Mouse (Mus musculus): ENCODE data around the gene Mrpl28. TPM values are rescaled to one million over a fixed set of nuclear protein-coding genes. Genes with fewer than 3 reads are reported as not detected.
A peak's percentile ranks its signal among the peaks of the same experiment; 100 is the strongest.

Gene Mrpl28
- polyA plus RNA-seq, 2 experiments, result 58.0 to 121 TPM

DNA sequence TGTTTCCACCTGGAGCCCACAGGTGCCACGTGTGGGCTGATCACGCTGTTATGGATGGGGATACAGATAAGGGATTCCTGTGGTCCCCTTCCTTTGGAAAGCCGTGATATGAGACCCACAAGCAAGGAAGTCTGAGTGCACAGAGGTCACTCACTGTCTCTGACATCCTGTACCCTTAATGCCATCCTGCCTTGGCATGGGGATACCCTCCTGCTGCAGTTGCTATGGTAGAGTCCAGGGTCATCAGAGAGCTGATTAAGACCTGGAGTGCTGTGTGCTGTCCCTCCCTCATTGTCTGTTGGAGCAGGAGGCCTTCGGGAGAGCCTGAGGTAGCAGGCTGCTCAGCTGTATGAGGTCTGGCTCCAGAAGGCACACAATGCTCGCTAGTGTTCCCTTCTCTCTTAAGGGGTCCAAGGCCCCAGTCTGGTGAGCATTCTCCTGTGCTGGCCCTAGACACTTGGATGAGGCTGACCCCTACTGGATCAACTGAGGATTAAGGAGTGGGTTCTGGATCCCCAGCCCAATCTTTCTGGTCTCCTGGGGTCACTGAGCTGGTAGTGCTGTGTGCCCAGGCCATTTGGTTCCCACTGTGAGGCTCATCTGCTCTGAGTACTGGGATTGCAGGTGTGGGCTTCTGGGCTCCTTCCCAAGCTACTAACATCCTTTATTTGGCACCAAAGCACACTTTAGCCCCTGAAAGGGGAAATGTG, 714 bp upstream of the Mrpl28 start:
- H3K9ac ChIP-seq (replicated peaks), result no peak overlapping the region
- H3K9me3 ChIP-seq (ENCODE audit: control insufficient read depth, low read length), result no peaks in the 10 kb centered on the region
- WGBS (ENCODE audit: insufficient replicate concordance), result 46% methylated on average over 5 of the region's 5 CpGs
- no peak overlapping the region for H3K4me2 ChIP-seq (ENCODE audit: low read depth)
- no peak overlapping the region for H3K27ac ChIP-seq
- peaks cover 13% of the 10 kb centered on the region for H3K36me3 ChIP-seq (replicated peaks; ENCODE audit: control insufficient read depth, insufficient read depth, low read depth)
- H3K4me1 ChIP-seq (replicated peaks; ENCODE audit: control insufficient read depth in 2 of 2, insufficient read depth in 2 of 2, low read length in 1 of 2), result peaks cover 6 to 10% of the 10 kb centered on the region in 2 experiments
- no peak overlapping the region for H3K4me3 ChIP-seq (ENCODE audit: insufficient read depth in 1 of 2, low read depth in 2 of 2, low read length in 2 of 2)
- DNase-seq (ENCODE audit: low read depth in 3 of 3, low spot score in 3 of 3) (no peak), ATAC-seq (ENCODE audit: insufficient read depth) (no peak)
- TF ChIP-seq EP300 (IDR thresholded peaks at IDR 0.05; ENCODE audit: low read depth) (no peak), CTCF (IDR thresholded peaks at IDR 0.05; ENCODE audit: low read depth) (no peak)
- H3K27me3 ChIP-seq (ENCODE audit: control insufficient read depth, insufficient read depth, low read length), result no peaks in the 10 kb centered on the region

DNA sequence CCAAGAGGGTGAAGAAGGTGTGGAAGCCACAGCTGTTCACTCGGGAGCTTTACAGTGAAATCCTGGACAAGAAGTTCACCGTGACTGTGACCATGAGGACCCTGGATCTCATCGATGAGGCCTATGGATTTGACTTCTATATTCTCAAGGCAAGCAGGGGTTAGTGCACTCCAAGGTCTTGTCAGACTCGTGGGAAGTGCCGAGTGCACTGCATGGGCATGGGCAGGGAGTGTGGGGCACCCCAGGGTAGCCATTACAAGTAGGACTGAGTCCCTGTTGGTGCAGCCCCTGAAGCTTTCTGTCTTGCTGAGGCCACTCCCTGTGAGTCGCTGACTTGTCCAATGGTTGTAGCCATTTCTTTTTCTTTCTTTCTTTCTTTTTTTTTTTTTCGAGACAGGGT, 1.3 kb downstream of the Mrpl28 start:
- DNase-seq (ENCODE audit: low read depth in 3 of 3, low spot score in 3 of 3) (no peak), ATAC-seq (ENCODE audit: insufficient read depth) (no peak)
- Histone ChIP-seq H3K4me3 (ENCODE audit: insufficient read depth in 1 of 2, low read depth in 2 of 2, low read length in 2 of 2) (peak overlapping the region; percentile 90 to 98), H3K27ac (no peak overlapping the region), H3K4me1 (replicated peaks; ENCODE audit: control insufficient read depth in 2 of 2, insufficient read depth in 2 of 2, low read length in 1 of 2) (peaks cover 6 to 10% of the 10 kb centered on the region in 2 experiments), H3K36me3 (replicated peaks; ENCODE audit: control insufficient read depth, insufficient read depth, low read depth) (peaks cover 16% of the 10 kb centered on the region), H3K4me2 (ENCODE audit: low read depth) (peak overlapping the region; percentile 93), H3K9me3 (ENCODE audit: control insufficient read depth, low read length) (no peaks in the 10 kb centered on the region), H3K27me3 (ENCODE audit: control insufficient read depth, insufficient read depth, low read length) (no peaks in the 10 kb centered on the region), H3K9ac (replicated peaks) (peak overlapping the region; percentile 80)
- TF ChIP-seq EP300 (IDR thresholded peaks at IDR 0.05; ENCODE audit: low read depth), result no peak
- TF ChIP-seq CTCF (IDR thresholded peaks at IDR 0.05; ENCODE audit: low read depth), result no peak
- 74% methylated on average over 7 of the region's 7 CpGs for WGBS (ENCODE audit: insufficient replicate concordance)

DNA sequence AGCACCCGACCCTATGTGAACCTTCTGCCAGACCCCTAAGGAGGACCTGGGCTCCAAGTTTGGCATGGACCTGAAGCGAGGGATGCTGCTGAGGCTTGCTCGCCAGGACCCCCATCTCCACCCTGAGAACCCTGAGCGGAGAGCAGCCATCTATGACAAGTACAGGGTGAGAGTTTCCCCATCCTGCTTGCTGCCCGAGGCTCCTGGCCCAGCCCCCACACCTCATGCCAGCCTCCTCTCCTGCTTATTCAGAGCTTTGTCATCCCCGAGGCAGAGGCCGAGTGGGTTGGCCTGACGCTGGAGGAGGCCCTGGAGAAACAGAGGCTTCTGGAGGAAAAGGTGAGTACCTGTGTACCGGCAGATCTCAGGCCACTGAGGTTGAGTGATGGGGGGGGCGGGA, 1.9 kb downstream of the Mrpl28 start:
- 84% methylated on average over 10 of the region's 10 CpGs for WGBS (ENCODE audit: insufficient replicate concordance)
- ATAC-seq (ENCODE audit: insufficient read depth) (no peak), DNase-seq (ENCODE audit: low read depth in 3 of 3, low spot score in 3 of 3) (no peak)
- Histone ChIP-seq H3K9ac (replicated peaks) (no peak overlapping the region), H3K27me3 (ENCODE audit: control insufficient read depth, insufficient read depth, low read length) (no peaks in the 10 kb centered on the region), H3K4me3 (ENCODE audit: insufficient read depth in 1 of 2, low read depth in 2 of 2, low read length in 2 of 2) (no peak overlapping the region), H3K9me3 (ENCODE audit: control insufficient read depth, low read length) (no peaks in the 10 kb centered on the region), H3K27ac (no peak overlapping the region), H3K4me2 (ENCODE audit: low read depth) (no peak overlapping the region), H3K36me3 (replicated peaks; ENCODE audit: control insufficient read depth, insufficient read depth, low read depth) (peaks cover 16% of the 10 kb centered on the region), H3K4me1 (replicated peaks; ENCODE audit: control insufficient read depth in 2 of 2, insufficient read depth in 2 of 2, low read length in 1 of 2) (peaks cover 6% of the 10 kb centered on the region in 2 experiments)
- TF ChIP-seq CTCF (IDR thresholded peaks at IDR 0.05; ENCODE audit: low read depth), result no peak
- no peak for TF ChIP-seq EP300 (IDR thresholded peaks at IDR 0.05; ENCODE audit: low read depth)

DNA sequence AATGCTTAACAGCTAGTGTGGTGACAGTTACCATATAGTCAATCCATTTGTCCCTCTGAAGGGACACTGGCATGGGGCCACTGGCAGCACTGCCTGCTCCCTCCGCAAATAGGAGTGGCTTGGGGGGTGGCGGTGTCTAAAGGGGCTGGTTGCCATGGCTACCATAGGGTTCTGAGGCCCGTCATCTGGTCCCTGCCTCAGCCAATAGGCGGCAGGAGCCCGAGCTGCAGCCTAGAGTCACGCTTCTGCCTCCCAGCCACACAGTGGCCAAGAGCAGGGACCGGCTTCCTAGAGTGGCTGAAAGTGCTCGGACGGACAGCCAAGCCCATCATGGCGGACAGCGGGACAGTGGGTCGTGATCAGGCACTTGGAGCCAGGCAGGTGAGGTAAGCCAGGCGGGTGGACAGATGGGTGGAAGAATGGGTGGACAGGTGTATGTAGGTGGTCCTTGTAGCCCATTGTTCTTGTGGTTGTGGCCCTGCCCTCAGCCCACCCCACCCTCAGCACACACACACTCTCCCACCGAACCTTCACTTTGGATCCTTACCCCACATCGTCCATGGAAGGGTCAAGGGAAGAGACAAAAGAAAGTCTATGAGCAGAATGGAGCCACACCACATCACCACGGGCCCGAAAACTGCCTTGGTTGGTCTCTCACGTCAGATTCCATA, 7.9 kb downstream of the Mrpl28 start:
- Histone ChIP-seq H3K36me3 (replicated peaks; ENCODE audit: control insufficient read depth, insufficient read depth, low read depth) (peaks cover 17% of the 10 kb centered on the region), H3K4me3 (ENCODE audit: insufficient read depth in 1 of 2, low read depth in 2 of 2, low read length in 2 of 2) (no peak overlapping the region), H3K4me1 (replicated peaks; ENCODE audit: control insufficient read depth in 2 of 2, insufficient read depth in 2 of 2, low read length in 1 of 2) (no peaks in the 10 kb centered on the region), H3K4me2 (ENCODE audit: low read depth) (no peak overlapping the region), H3K27me3 (ENCODE audit: control insufficient read depth, insufficient read depth, low read length) (no peaks in the 10 kb centered on the region), H3K9ac (replicated peaks) (no peak overlapping the region), H3K27ac (no peak overlapping the region), H3K9me3 (ENCODE audit: control insufficient read depth, low read length) (no peaks in the 10 kb centered on the region)
- 84% methylated on average over 18 of the region's 18 CpGs for WGBS (ENCODE audit: insufficient replicate concordance)
- ATAC-seq (ENCODE audit: insufficient read depth), result no peak
- no peak for DNase-seq (ENCODE audit: low read depth in 3 of 3, low spot score in 3 of 3)
- no peak for TF ChIP-seq EP300 (IDR thresholded peaks at IDR 0.05; ENCODE audit: low read depth)
- no peak for TF ChIP-seq CTCF (IDR thresholded peaks at IDR 0.05; ENCODE audit: low read depth)

Measured in liver, embryonic 14.5 days (tissue).